Mouse (Mus musculus) limb, embryonic 10.5 days (tissue): ENCODE results near the gene Dnah14. TPM values are rescaled to one million over a fixed set of nuclear protein-coding genes. Genes with fewer than 3 reads are reported as not detected.

Experiments used
- DNase-seq: peaks from one replicate; pipeline ENCODE4 v3.0.0-alpha.2; 2017; ENCODE audit warnings: low spot score
- H3K27ac ChIP-seq: fragments of 300-500 bp; sonication (generic); 2 replicates; pipeline ENCODE4 v1.5.1; 2016; ENCODE audit warnings: mild to moderate bottlenecking
- H3K27me3 ChIP-seq: fragments of 300-500 bp; sonication (generic); 2 replicates; pipeline ENCODE4 v1.6.1; 2016; ENCODE audit warnings: low read depth, mild to moderate bottlenecking; ENCODE audit not compliant: poor library complexity, severe bottlenecking
- H3K36me3 ChIP-seq: fragments of 300-500 bp; sonication (generic); 2 replicates; pipeline ENCODE4 v1.6.1; 2016; ENCODE audit warnings: mild to moderate bottlenecking, moderate library complexity
- H3K4me1 ChIP-seq: fragments of 300-500 bp; sonication (generic); 2 replicates; pipeline ENCODE4 v1.6.1; 2016
- H3K4me3 ChIP-seq: fragments of 300-500 bp; sonication (generic); 2 replicates; pipeline ENCODE4 v1.5.1; 2016; ENCODE audit warnings: mild to moderate bottlenecking, moderate library complexity
- H3K9me3 ChIP-seq: fragments of 300-500 bp; sonication (generic); replicated peaks from 2 replicates; pipeline ENCODE4 v1.6.1; 2016; ENCODE audit warnings: mild to moderate bottlenecking
- WGBS: fragments of 180-500 bp; shearing (Covaris S2); methylation state at CpG from one replicate; pipeline ENCODE4 v1.1.7; 2016; 5-methylcytosine and 5-hydroxymethylcytosine counted together
- polyA plus RNA-seq: library from polyadenylated mRNA; unstranded; fragments of >200 nt; fragmentation: Nextera tagmentation; extraction: Ambion mirVana; gene quantifications from 2 replicates; pipeline ENCODE4 v1.2.1, GENCODE M21; 2016

Dnah14 gene
- polyA plus RNA-seq, 1 experiment from 2014 or later = 1.7 TPM

DNA sequence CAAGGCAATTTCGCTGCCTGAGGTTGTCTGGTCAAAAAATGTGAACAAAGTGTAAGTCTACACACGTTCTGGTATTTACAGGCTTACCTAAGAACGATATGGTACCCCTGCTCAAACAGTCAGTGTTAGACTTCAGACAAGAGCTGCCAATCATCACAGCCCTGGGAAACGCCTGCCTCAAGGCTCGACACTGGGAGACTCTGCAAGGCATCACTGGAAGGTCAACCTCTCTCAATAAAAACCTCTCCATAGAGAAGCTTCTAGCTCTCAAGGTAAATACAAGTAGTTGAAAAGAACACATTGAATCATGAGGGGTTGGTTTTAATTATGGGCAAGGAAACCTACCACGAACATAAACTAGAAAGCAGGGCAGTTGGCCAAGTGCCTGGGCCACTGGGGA is 51.9 kb downstream of the Dnah14 start:
- no peaks in the 10 kb centered on the region for H3K9me3 ChIP-seq
- H3K27me3 ChIP-seq = no peaks in the 10 kb centered on the region
- peaks cover 10% of the 10 kb centered on the region for H3K4me1 ChIP-seq
- 69% methylated on average over 6 of the region's 6 CpGs for WGBS
- H3K36me3 ChIP-seq = no peaks in the 10 kb centered on the region
- no peak overlapping the region for H3K27ac ChIP-seq
- H3K4me3 ChIP-seq = no peak overlapping the region
- no peak for DNase-seq

DNA sequence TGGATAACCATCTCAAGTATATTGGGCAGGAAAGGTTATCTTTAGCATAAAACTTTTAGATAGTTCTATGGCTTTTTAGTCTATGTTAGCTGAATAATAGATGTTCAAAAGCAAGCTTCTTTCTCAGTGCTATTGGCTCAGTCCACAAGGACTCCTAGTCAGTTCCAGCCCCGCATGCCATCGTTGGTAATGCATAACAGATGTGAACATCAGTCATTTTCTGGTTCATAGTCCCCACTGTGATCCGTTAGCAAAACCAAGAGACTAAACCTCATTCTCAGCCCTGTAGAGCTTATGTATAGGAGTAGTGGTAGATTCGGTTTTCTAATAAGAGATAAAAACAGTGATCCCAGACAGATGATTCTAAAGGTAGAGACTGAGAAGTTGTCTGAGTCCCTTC is 55.0 kb downstream of the Dnah14 start:
- H3K27me3 ChIP-seq = no peaks in the 10 kb centered on the region
- no peaks in the 10 kb centered on the region for H3K9me3 ChIP-seq
- H3K4me1 ChIP-seq = peaks cover 10% of the 10 kb centered on the region
- H3K4me3 ChIP-seq = no peak overlapping the region
- no peak for DNase-seq
- no peak overlapping the region for H3K27ac ChIP-seq
- 41% methylated on average over 4 of the region's 4 CpGs for WGBS
- H3K36me3 ChIP-seq = no peaks in the 10 kb centered on the region

DNA sequence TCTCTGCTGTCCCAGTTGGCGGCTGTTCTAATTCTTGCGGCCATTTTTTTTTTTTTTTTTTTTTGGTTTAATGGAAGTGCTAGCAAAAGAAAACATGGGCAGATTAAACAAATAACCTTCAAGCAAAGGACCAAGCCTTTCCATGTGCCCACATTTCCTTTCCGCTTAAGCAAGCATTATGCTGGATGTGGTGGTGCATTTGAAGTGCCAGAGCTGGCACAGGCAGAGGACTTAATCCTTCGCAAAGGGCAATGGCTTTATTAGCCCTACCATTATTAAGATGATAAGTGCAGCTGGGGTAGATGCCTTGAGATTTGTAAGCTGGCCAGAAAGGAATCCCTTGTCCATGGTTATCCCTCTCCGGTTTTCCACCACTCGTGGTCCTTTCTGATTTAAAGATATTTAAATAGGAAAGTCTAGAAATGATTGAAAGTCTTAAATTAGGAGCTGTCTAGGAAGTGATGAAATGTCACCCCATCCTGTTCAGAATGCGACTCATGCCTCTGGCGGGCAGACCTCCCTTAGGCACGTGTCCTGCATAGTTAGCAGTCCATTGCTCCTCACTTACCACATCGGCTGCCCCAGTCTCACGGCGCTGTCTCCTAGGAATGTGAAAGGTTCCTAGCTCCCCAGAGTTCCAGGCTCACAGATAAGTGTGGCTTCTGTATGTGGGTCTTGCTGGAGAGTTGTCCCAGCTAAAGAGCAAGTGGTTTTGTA is 61.8 kb downstream of the Dnah14 start:
- H3K27me3 ChIP-seq = no peaks in the 10 kb centered on the region
- 82% methylated on average over 12 of the region's 12 CpGs for WGBS

DNA sequence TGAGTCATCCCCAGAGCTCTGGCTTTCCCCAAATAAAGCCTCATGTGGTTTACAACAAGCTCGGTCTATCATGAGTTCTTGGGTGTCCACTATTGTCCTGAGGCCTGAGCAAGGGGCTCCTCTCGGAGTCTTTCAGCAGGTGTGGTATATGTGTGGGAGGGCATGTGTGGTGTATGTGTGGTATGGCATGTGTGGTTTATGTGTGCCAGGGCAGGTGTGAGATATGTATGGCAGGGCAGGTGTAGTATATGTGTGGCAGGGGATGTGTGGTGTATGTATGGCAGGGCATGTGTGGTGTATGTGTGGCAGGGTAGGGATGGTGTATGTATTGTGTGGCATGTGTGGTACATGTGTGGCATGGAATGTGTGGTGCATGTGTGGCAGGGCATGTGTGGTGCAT is 64.0 kb downstream of the Dnah14 start:
- DNase-seq = no peak
- Histone ChIP-seq H3K27ac (no peak overlapping the region), H3K36me3 (no peaks in the 10 kb centered on the region), H3K4me3 (no peak overlapping the region), H3K9me3 (no peaks in the 10 kb centered on the region), H3K27me3 (no peaks in the 10 kb centered on the region), H3K4me1 (no peaks in the 10 kb centered on the region)
- WGBS = 84% methylated on average over 2 of the region's 2 CpGs

More for the DNA sequence above, 61.8 kb downstream of the Dnah14 start:
- no peaks in the 10 kb centered on the region for H3K9me3 ChIP-seq
- H3K36me3 ChIP-seq = no peaks in the 10 kb centered on the region
- DNase-seq = no peak
- H3K4me3 ChIP-seq = no peak overlapping the region
- no peaks in the 10 kb centered on the region for H3K4me1 ChIP-seq
- no peak overlapping the region for H3K27ac ChIP-seq

DNA sequence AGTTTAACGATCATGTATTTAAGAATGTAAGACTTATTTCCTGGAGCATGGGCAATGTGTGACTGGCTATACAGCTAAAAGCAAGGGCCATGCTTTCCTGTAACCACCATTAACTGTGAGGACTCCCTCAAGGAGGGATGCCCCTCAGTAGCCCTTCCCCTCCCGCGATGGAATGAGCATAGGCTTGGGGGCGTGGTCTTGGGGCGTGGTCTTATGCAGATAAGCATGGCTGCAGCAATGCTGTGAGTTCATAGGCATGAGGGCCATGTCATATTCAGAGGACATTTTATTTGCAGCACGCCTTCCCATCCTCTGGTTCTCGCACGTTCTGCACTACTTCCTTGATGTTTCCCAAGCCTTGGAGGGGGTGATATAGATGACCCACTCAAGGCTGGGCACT is 71.1 kb downstream of the Dnah14 start:
- Histone ChIP-seq H3K27ac (no peak overlapping the region), H3K27me3 (no peaks in the 10 kb centered on the region), H3K4me3 (no peak overlapping the region), H3K9me3 (no peaks in the 10 kb centered on the region), H3K36me3 (no peaks in the 10 kb centered on the region), H3K4me1 (peaks cover 4% of the 10 kb centered on the region)
- 57% methylated on average over 8 of the region's 8 CpGs for WGBS
- DNase-seq = peak; percentile 34

DNA sequence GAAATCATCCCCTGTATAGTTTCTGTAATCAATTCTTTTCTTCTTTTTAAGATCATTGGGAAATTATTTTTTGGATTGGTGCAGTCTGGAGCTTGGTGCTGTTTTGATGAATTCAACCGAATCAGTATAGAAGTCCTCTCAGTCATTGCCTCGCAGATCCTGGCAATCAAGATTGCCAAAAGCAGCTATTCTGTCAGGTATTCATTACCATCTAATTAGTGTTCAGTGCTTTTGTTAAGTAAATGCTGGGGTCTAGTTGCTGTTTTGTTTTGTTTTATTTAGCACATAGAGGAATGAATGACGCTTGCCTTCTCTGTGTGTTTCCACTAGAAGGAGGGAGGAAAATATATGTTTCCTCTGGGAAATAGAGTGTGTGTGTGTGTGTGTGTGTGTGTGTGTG is 77.1 kb downstream of the Dnah14 start:
- 73% methylated on average over 3 of the region's 3 CpGs for WGBS
- Histone ChIP-seq H3K4me3 (no peak overlapping the region), H3K27me3 (no peaks in the 10 kb centered on the region), H3K36me3 (no peaks in the 10 kb centered on the region), H3K4me1 (peaks cover 3% of the 10 kb centered on the region; the same call in 1 of the 2 replicates), H3K27ac (no peak overlapping the region), H3K9me3 (no peaks in the 10 kb centered on the region)
- no peak for DNase-seq

DNA sequence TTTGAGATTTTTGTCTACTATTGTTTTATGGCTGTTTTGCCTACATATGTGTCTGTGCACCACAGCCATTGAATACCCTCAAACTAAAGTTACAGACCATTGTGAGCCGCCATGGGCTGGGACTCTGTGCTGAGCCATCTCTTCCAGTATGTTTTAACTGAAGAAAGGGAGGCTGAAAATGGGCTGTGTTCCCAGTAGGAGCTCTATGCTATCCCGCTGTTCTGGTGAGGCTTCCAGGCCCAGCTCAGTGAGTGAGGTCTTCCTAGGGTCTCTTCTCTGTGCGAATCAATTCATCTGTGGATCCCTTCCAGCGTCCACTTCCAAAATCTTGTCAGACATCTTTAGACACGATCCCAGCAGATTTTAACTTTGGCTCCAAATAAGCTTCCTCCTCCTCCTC is 80.1 kb downstream of the Dnah14 start:
- Histone ChIP-seq H3K4me3 (no peak overlapping the region), H3K27ac (no peak overlapping the region), H3K9me3 (no peaks in the 10 kb centered on the region), H3K36me3 (no peaks in the 10 kb centered on the region), H3K27me3 (no peaks in the 10 kb centered on the region), H3K4me1 (peaks cover 3% of the 10 kb centered on the region; the same call in 1 of the 2 replicates)
- no peak for DNase-seq
- 90% methylated on average over 5 of the region's 5 CpGs for WGBS

DNA sequence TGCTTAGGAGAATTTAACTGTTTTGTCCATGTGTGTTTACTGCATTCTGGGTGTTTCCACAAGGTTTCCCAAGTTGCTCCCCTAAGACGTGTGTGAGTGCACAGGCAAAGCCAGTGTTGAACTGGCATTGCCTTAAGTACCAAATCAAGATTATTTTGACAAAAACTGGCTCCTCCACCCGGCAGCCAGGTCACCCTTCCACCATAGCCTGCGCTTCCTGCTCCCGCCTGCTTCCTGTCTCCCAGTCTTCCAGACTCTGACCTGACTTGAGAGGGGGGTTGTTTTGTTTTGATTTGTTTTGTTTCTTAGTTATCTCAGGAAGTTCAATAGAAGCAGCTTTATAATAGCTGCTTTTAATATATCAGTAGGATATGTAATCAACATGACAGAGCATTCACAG is 90.4 kb downstream of the Dnah14 start:
- no peaks in the 10 kb centered on the region for H3K27me3 ChIP-seq
- H3K9me3 ChIP-seq = no peaks in the 10 kb centered on the region
- no peak overlapping the region for H3K4me3 ChIP-seq
- H3K36me3 ChIP-seq = no peaks in the 10 kb centered on the region
- WGBS = 68% methylated on average over 4 of the region's 4 CpGs
- no peak for DNase-seq
- H3K27ac ChIP-seq = no peak overlapping the region
- H3K4me1 ChIP-seq = no peaks in the 10 kb centered on the region

DNA sequence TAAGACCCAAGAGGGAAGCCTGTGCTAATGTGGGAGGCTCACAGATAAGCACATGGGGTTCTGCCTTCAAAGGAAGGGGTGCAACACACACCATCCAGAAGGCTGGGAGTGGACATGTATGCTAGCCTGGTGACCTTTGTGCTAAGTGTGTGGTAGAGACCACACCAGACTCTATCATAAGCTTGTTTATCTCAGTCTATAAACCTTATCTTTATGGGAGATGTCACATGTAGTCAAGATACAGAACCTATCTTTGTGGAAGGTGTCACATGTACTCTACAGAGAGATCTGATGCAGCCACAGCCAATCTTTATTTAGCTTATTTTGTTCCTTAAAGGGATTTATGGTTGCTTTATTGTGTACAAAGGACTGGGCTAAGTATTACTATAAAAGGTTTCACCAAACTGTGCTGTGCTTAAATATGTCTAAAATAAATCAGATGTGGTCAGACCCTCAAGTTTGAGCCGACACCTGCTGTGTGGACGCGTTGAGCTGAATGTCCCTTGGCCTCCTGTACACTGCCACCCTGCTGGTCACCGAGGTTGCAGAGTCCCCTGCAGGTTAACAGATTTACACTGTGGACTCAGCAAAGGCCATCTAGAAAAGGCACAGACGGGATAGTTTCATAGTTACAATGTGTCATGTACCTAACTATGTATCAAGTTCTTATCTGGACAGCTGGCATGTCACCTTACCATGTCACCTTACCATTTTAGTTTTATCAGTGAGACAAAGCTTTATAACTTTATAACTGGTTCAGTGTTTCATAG is 118.6 kb downstream of the Dnah14 start:
- Histone ChIP-seq H3K36me3 (no peaks in the 10 kb centered on the region), H3K4me1 (no peaks in the 10 kb centered on the region), H3K9me3 (no peaks in the 10 kb centered on the region), H3K27ac (no peak overlapping the region), H3K4me3 (no peak overlapping the region), H3K27me3 (no peaks in the 10 kb centered on the region)
- WGBS = 83% methylated on average over 5 of the region's 5 CpGs
- no peak for DNase-seq

DNA sequence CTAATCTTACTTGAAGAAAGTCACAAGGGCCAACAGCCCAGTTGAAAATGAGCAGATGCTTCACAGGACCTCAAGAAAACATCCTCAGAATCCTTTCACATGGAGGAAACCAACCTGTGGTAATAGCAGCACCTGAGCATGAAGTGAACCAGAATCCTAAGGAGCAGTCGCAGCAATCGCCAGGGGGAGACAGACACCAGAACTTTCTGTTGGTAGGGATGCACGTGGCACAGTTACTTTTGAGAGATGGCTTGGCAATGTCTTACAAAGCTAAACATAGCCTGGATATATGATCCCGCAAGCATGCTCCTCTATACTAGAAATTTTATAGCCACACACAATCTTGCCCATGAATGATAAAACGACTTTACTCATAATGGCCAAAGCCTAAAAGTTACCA is 152.3 kb downstream of the Dnah14 start:
- 60% methylated on average over 5 of the region's 5 CpGs for WGBS
- Histone ChIP-seq H3K9me3 (no peaks in the 10 kb centered on the region), H3K27ac (no peak overlapping the region), H3K4me3 (no peak overlapping the region), H3K4me1 (no peaks in the 10 kb centered on the region), H3K36me3 (no peaks in the 10 kb centered on the region), H3K27me3 (no peaks in the 10 kb centered on the region)
- no peak for DNase-seq

DNA sequence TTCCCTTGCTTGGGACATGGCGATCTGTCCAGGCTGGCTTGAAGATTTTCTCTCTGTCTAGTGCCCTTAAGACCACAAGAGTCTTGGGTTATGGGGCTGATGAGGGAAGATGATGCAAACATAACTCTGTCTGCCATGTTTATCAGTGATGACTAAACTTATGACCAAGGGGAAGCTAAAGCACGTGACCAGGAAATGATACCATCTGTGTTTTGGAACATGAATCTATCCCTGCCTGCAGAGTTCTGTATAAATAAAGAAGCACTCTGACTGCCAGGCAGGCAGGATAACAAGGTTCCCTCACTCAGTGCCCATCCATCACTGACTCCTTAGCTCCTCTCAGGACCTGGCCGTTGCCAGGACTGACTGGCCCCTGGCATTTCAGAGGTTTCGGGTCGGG is 157.2 kb downstream of the Dnah14 start:
- Histone ChIP-seq H3K4me3 (no peak overlapping the region), H3K4me1 (no peaks in the 10 kb centered on the region), H3K27ac (no peak overlapping the region), H3K27me3 (no peaks in the 10 kb centered on the region), H3K36me3 (no peaks in the 10 kb centered on the region), H3K9me3 (no peaks in the 10 kb centered on the region)
- 83% methylated on average over 5 of the region's 5 CpGs for WGBS
- no peak for DNase-seq

DNA sequence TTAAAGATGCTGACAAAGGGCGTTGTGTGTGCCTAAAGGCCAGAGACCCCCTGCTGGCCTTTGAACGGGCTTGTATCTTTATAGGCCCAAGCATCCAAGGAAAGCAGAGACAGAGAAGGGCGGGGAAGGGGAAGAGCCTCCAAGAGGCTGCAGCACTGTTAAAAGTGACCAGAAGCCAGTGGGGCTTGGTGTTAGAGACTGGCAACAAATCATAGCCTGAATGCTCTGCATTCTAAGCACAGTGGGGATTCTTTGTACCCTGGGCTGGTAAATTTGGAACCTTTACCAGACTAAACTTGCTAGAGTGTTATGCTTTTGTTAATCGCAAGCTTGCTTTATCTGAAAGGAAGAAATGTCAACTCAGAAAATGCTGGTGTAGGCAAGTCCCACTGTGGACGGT is 163.9 kb downstream of the Dnah14 start:
- Histone ChIP-seq H3K36me3 (no peaks in the 10 kb centered on the region), H3K4me3 (no peak overlapping the region), H3K9me3 (no peaks in the 10 kb centered on the region), H3K27ac (no peak overlapping the region), H3K27me3 (no peaks in the 10 kb centered on the region), H3K4me1 (no peaks in the 10 kb centered on the region)
- 61% methylated on average over 5 of the region's 5 CpGs for WGBS
- no peak for DNase-seq

DNA sequence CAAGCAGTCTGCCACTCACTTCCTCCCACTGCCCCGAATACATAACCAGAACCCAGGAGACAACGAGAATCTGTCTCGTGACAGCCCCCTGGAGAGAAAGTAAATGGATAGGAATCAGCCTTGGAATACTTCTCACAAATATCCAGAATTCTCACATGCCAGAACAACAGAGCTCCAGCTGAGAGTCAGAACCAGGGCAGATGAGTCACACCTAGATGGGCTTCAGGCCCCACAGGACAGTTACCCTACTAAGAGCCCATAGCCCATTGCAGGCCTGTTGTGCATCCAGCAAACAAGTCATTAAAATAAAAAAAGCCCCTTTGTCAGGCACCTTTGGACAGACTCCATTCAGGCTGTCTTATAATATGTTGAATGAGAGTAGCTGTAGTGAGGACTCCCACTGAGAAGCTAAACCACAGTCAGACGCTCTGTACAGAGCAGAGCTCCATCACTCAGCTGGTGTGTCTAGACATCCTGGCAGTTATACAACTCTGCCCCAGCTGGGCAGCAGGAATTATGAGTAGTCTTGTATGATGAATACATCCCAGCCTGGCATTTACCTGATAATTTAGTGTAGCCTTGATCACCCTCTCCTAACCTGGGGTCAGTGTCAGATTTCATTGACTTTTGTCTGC is 166.0 kb downstream of the Dnah14 start:
- Histone ChIP-seq H3K27me3 (no peaks in the 10 kb centered on the region), H3K4me1 (no peaks in the 10 kb centered on the region), H3K27ac (no peak overlapping the region), H3K4me3 (no peak overlapping the region), H3K9me3 (no peaks in the 10 kb centered on the region), H3K36me3 (no peaks in the 10 kb centered on the region)
- WGBS = 75% methylated on average over 4 of the region's 4 CpGs
- no peak for DNase-seq
